Mouse (Mus musculus): ENCODE measurements at regions not wholly inside any gene's neighbourhood (a gene's known extent, or its start where the extent isn't known, plus 50 kb on each side); places are given as distances from the start of the nearest gene placed in this dataset.

GRCm38 (mm10) chr3:105298273-105298672, 153.9 kb upstream of the Kcnd3 start:
- TF ChIP-seq FLI1 (IDR thresholded peaks at IDR 0.05; ENCODE audit: low read length) (no peak), GATA1 (IDR thresholded peaks at IDR 0.05; ENCODE audit: borderline replicate concordance, low read length) (no peak)

Data from megakaryocyte, embryonic 14.5 days (primary cell).